Mouse (Mus musculus): ENCODE measurements around the gene Ankrd39. TPM values are rescaled to one million over a fixed set of nuclear protein-coding genes. Genes with fewer than 3 reads are reported as not detected.

Gene Ankrd39
- total and polyA plus RNA-seq, 2 experiments from 2014 or later: 30.4 to 34.3 TPM

DNA sequence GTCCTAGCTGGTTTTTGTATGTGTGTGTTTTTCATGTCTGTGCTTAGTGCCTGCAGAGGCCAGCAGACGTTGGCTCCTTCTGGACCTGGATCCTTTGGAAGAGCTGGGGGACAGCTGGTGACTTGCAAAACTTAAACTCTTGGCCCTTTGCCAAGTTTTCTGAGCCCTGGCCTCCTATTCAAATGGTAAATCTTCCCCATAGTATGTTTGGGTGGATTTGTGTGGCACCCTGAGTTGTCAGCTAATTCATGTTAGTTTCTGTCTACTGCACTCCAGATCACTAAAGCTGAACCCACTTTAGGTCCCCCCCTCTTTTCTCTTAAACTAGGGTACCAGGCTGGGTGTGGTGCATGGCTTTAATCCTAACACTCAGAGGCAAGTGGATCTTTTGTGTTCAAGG is 18.9 kb downstream of the Ankrd39 start:
- TF ChIP-seq CTCF (IDR thresholded peaks at IDR 0.05): no peak
- no peak overlapping the region for H3K4me2 ChIP-seq (ENCODE audit: low read depth, low read length, poor library complexity, severe bottlenecking)
- ATAC-seq (ENCODE audit: low FRiP score) (no peak), DNase-seq (ENCODE audit: low spot score) (peak; percentile 79)
- H3K9ac ChIP-seq (replicated peaks; ENCODE audit: low read length, poor library complexity, severe bottlenecking): no peak overlapping the region
- peaks cover 30% of the 10 kb centered on the region for H3K36me3 ChIP-seq (ENCODE audit: insufficient read depth, low read length)
- no peak overlapping the region for H3K4me3 ChIP-seq (ENCODE audit: low read depth, low read length)
- 12% methylated on average over 1 of the region's 1 CpGs for WGBS
- no peak overlapping the region for H3K27ac ChIP-seq (ENCODE audit: low read depth, low read length)
- H3K9me3 ChIP-seq (ENCODE audit: low read length): no peaks in the 10 kb centered on the region
- no peaks in the 10 kb centered on the region for H3K4me1 ChIP-seq (ENCODE audit: insufficient read depth, low read length)
- no peaks in the 10 kb centered on the region for H3K27me3 ChIP-seq (ENCODE audit: insufficient read depth, low read length)

GRCm38 (mm10) chr1:36526903-36527302 is 20.3 kb downstream of the Ankrd39 start:
- WGBS: 90% methylated on average over 10 of the region's 10 CpGs
- Histone ChIP-seq H3K27ac (ENCODE audit: low read depth, low read length) (no peak overlapping the region), H3K36me3 (ENCODE audit: insufficient read depth, low read length) (peaks cover 36% of the 10 kb centered on the region), H3K9me3 (ENCODE audit: low read length) (no peaks in the 10 kb centered on the region), H3K9ac (replicated peaks; ENCODE audit: low read length, poor library complexity, severe bottlenecking) (no peak overlapping the region), H3K27me3 (ENCODE audit: insufficient read depth, low read length) (no peaks in the 10 kb centered on the region), H3K4me2 (ENCODE audit: low read depth, low read length, poor library complexity, severe bottlenecking) (no peak overlapping the region), H3K4me1 (ENCODE audit: insufficient read depth, low read length) (no peaks in the 10 kb centered on the region), H3K4me3 (ENCODE audit: low read depth, low read length) (no peak overlapping the region)
- DNase-seq (ENCODE audit: low spot score) (no peak), ATAC-seq (ENCODE audit: low FRiP score) (no peak)
- no peak for TF ChIP-seq CTCF (IDR thresholded peaks at IDR 0.05)

DNA sequence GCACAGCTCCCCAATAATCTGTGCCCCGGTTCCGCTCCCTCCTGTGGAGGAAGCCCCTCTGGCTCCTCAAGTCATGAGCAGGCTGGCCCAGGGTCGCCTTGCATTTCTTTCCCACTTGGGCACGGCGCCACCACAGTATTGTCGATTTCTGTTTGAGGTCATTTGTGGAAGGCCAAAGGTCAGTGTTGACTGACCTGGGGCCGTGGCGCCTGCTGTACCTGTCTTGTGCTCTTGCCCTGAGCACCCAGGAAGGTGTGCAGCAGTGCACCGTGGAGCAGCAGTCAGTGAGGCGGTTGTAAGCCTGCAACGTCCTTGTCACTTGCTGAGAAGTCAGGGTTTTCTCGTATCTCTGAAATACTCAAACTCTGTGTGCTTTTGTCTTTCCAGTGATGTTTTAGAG is 21.5 kb downstream of the Ankrd39 start:
- Histone ChIP-seq H3K4me1 (ENCODE audit: insufficient read depth, low read length) (no peaks in the 10 kb centered on the region), H3K27me3 (ENCODE audit: insufficient read depth, low read length) (no peaks in the 10 kb centered on the region), H3K9ac (replicated peaks; ENCODE audit: low read length, poor library complexity, severe bottlenecking) (no peak overlapping the region), H3K4me2 (ENCODE audit: low read depth, low read length, poor library complexity, severe bottlenecking) (no peak overlapping the region), H3K27ac (ENCODE audit: low read depth, low read length) (no peak overlapping the region), H3K4me3 (ENCODE audit: low read depth, low read length) (no peak overlapping the region), H3K36me3 (ENCODE audit: insufficient read depth, low read length) (peaks cover 48% of the 10 kb centered on the region), H3K9me3 (ENCODE audit: low read length) (no peaks in the 10 kb centered on the region)
- WGBS: 92% methylated on average over 12 of the region's 12 CpGs
- no peak for ATAC-seq (ENCODE audit: low FRiP score)
- DNase-seq (ENCODE audit: low spot score): no peak
- no peak for TF ChIP-seq CTCF (IDR thresholded peaks at IDR 0.05)

GRCm38 (mm10) chr1:36524058-36524457 is 23.2 kb downstream of the Ankrd39 start:
- H3K4me3 ChIP-seq (ENCODE audit: low read depth, low read length): no peak overlapping the region
- ATAC-seq (ENCODE audit: low FRiP score) (no peak), DNase-seq (ENCODE audit: low spot score) (no peak)
- H3K36me3 ChIP-seq (ENCODE audit: insufficient read depth, low read length): peaks cover 56% of the 10 kb centered on the region
- H3K4me2 ChIP-seq (ENCODE audit: low read depth, low read length, poor library complexity, severe bottlenecking): no peak overlapping the region
- H3K27me3 ChIP-seq (ENCODE audit: insufficient read depth, low read length): no peaks in the 10 kb centered on the region
- TF ChIP-seq CTCF (IDR thresholded peaks at IDR 0.05): no peak
- no peak overlapping the region for H3K9ac ChIP-seq (replicated peaks; ENCODE audit: low read length, poor library complexity, severe bottlenecking)
- H3K27ac ChIP-seq (ENCODE audit: low read depth, low read length): no peak overlapping the region
- H3K9me3 ChIP-seq (ENCODE audit: low read length): no peaks in the 10 kb centered on the region
- WGBS: 86% methylated on average over 5 of the region's 5 CpGs
- no peaks in the 10 kb centered on the region for H3K4me1 ChIP-seq (ENCODE audit: insufficient read depth, low read length)

- ATAC-seq (ENCODE audit: low FRiP score) (no peak), DNase-seq (ENCODE audit: low spot score) (peak; percentile 86)
- WGBS: 49% methylated on average over 9 of the region's 9 CpGs
- Histone ChIP-seq H3K27me3 (ENCODE audit: insufficient read depth, low read length) (no peaks in the 10 kb centered on the region), H3K4me1 (ENCODE audit: insufficient read depth, low read length) (no peaks in the 10 kb centered on the region), H3K9me3 (ENCODE audit: low read length) (no peaks in the 10 kb centered on the region), H3K4me2 (ENCODE audit: low read depth, low read length, poor library complexity, severe bottlenecking) (no peak overlapping the region), H3K36me3 (ENCODE audit: insufficient read depth, low read length) (peaks cover 56% of the 10 kb centered on the region), H3K27ac (ENCODE audit: low read depth, low read length) (no peak overlapping the region), H3K9ac (replicated peaks; ENCODE audit: low read length, poor library complexity, severe bottlenecking) (no peak overlapping the region), H3K4me3 (ENCODE audit: low read depth, low read length) (no peak overlapping the region)
- no peak for TF ChIP-seq CTCF (IDR thresholded peaks at IDR 0.05)
Observed at GRCm38 (mm10) chr1:36523332-36524013, 23.8 kb downstream of the Ankrd39 start.

- no peak for TF ChIP-seq CTCF (IDR thresholded peaks at IDR 0.05)
- WGBS: 90% methylated on average over 7 of the region's 7 CpGs
- H3K4me1 ChIP-seq (ENCODE audit: insufficient read depth, low read length): no peaks in the 10 kb centered on the region
- H3K27ac ChIP-seq (ENCODE audit: low read depth, low read length): no peak overlapping the region
- ATAC-seq (ENCODE audit: low FRiP score): no peak
- H3K36me3 ChIP-seq (ENCODE audit: insufficient read depth, low read length): peaks cover 59% of the 10 kb centered on the region
- H3K9me3 ChIP-seq (ENCODE audit: low read length): no peaks in the 10 kb centered on the region
- no peak overlapping the region for H3K9ac ChIP-seq (replicated peaks; ENCODE audit: low read length, poor library complexity, severe bottlenecking)
- H3K27me3 ChIP-seq (ENCODE audit: insufficient read depth, low read length): no peaks in the 10 kb centered on the region
- H3K4me2 ChIP-seq (ENCODE audit: low read depth, low read length, poor library complexity, severe bottlenecking): no peak overlapping the region
- no peak for DNase-seq (ENCODE audit: low spot score)
- no peak overlapping the region for H3K4me3 ChIP-seq (ENCODE audit: low read depth, low read length)
Observed at GRCm38 (mm10) chr1:36522210-36522609, 25.0 kb downstream of the Ankrd39 start.

Data from midbrain, postnatal 0 days (tissue).